Mouse (Mus musculus) intestine, embryonic 16.5 days (tissue): ENCODE measurements at regions not wholly inside any gene's neighbourhood (a gene's known extent, or its start where the extent isn't known, plus 50 kb on each side); places are given as distances from the start of the nearest gene placed in this dataset.

Experiments used
- ATAC-seq: fragments of 200-750 bp; cut with Nextera tagmentation; 2 replicates; pipeline ENCODE4 v1.8.0; 2017; ENCODE audit warnings: moderate TSS enrichment, moderate library complexity
- H3K27ac ChIP-seq: fragments of 300-500 bp; sonication (generic); 2 replicates; pipeline ENCODE4 v1.5.1; 2014; ENCODE audit warnings: mild to moderate bottlenecking, low read length
- H3K27me3 ChIP-seq: fragments of 300-500 bp; sonication (generic); replicated peaks from 2 replicates; pipeline ENCODE4 v1.6.1; 2014; ENCODE audit warnings: low read length, control low read depth, mixed read lengths; ENCODE audit not compliant: control insufficient read depth, insufficient read depth
- H3K36me3 ChIP-seq: fragments of 300-500 bp; sonication (generic); 2 replicates; pipeline ENCODE4 v1.6.1; 2014; ENCODE audit warnings: low read length, control low read depth; ENCODE audit not compliant: control insufficient read depth, insufficient read depth
- H3K4me1 ChIP-seq: fragments of 300-500 bp; sonication (generic); 2 replicates; pipeline ENCODE4 v1.6.1; 2014; ENCODE audit warnings: low read length, control low read depth, mixed read lengths; ENCODE audit not compliant: control insufficient read depth, insufficient read depth
- H3K4me2 ChIP-seq: fragments of 300-500 bp; sonication (generic); 2 replicates; pipeline ENCODE4 v1.6.1; 2014; ENCODE audit warnings: low read depth, low read length, control low read depth
- H3K4me3 ChIP-seq: fragments of 300-500 bp; sonication (generic); 2 replicates; pipeline ENCODE4 v1.5.1; 2014; ENCODE audit warnings: mild to moderate bottlenecking, low read length
- H3K9ac ChIP-seq: fragments of 300-500 bp; sonication (generic); 2 replicates; pipeline ENCODE4 v1.6.1; 2014; ENCODE audit warnings: low read depth, low read length
- H3K9me3 ChIP-seq: fragments of 300-500 bp; sonication (generic); 2 replicates; pipeline ENCODE4 v1.6.1; 2016; ENCODE audit warnings: low read length, control low read depth; ENCODE audit not compliant: control insufficient read depth
- WGBS: fragments of 180-500 bp; shearing (Covaris S2); extraction: QIAGEN DNeasy Blood & Tissue Kit; methylation state at CpG from one replicate; pipeline ENCODE4 v1.1.7; 2014; 5-methylcytosine and 5-hydroxymethylcytosine counted together

- H3K27ac ChIP-seq, result no peak overlapping the region
- H3K4me2 ChIP-seq, result no peak overlapping the region
- H3K4me1 ChIP-seq, result no peaks in the 10 kb centered on the region
- no peaks in the 10 kb centered on the region for H3K9me3 ChIP-seq
- H3K36me3 ChIP-seq, result no peaks in the 10 kb centered on the region
- H3K9ac ChIP-seq, result no peak overlapping the region
- H3K27me3 ChIP-seq, result no peaks in the 10 kb centered on the region
- WGBS, result 48% methylated on average over 1 of the region's 1 CpGs
- no peak overlapping the region for H3K4me3 ChIP-seq
- no peak for ATAC-seq
Measured at GRCm38 (mm10) chr8:6164758-6165157, 1059.6 kb upstream of the Slc10a2 start.

GRCm38 (mm10) chr8:6144588-6144987, 1039.4 kb upstream of the Slc10a2 start:
- H3K9me3 ChIP-seq, result no peaks in the 10 kb centered on the region
- no peak overlapping the region for H3K4me3 ChIP-seq
- no peaks in the 10 kb centered on the region for H3K27me3 ChIP-seq
- no peaks in the 10 kb centered on the region for H3K36me3 ChIP-seq
- no peak overlapping the region for H3K4me2 ChIP-seq
- no peak overlapping the region for H3K27ac ChIP-seq
- no peak overlapping the region for H3K9ac ChIP-seq
- 61% methylated on average over 4 of the region's 4 CpGs for whole genome bisulfite sequencing
- H3K4me1 ChIP-seq, result no peaks in the 10 kb centered on the region
- no peak for ATAC-seq

DNA sequence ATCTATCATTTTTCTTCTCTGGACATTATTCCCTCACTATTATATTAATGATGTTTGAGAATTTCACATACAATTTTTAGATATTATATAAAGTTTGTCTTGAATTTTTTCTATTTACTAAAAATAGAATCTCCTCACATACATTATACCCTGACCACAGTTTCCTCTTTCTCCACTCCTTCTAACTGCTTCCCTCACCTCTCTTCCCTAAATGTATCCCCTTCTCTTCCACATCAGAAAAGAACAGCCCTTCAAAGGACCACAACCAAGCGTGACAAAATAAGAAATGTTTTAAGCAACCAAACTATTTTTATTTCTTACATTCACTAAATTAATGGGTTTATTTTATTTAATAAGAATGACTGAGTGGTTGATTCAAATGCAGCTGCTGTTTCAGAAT, 1034.9 kb upstream of the Slc10a2 start:
- Histone ChIP-seq H3K9ac (no peak overlapping the region), H3K27me3 (no peaks in the 10 kb centered on the region), H3K27ac (no peak overlapping the region), H3K4me1 (no peaks in the 10 kb centered on the region), H3K4me2 (no peak overlapping the region), H3K4me3 (no peak overlapping the region), H3K36me3 (no peaks in the 10 kb centered on the region), H3K9me3 (no peaks in the 10 kb centered on the region)
- 84% methylated on average over 1 of the region's 1 CpGs for WGBS
- ATAC-seq, result no peak

DNA sequence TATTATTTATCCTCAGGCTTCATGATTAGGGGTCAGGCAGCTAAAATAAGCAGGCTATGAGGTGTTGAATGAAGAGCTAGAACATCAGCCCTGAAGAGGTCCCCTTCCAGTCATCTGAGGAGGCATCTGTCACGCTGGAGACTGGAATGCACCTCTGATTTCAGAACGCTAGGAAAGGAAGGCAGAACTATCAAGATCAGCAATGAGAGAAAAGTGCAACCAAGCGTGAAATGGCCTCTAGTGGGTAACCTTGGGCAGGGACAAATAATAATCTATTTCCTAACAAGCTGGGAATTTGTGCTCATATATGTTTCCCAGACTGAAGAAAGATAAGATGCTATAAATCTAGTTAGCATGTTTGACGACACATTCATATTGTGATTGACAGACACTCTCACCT, 1034.0 kb upstream of the Slc10a2 start:
- Histone ChIP-seq H3K27ac (no peak overlapping the region), H3K4me1 (no peaks in the 10 kb centered on the region), H3K4me2 (no peak overlapping the region), H3K4me3 (no peak overlapping the region), H3K9ac (no peak overlapping the region), H3K36me3 (no peaks in the 10 kb centered on the region), H3K27me3 (no peaks in the 10 kb centered on the region), H3K9me3 (no peaks in the 10 kb centered on the region)
- ATAC-seq, result no peak
- WGBS, result 46% methylated on average over 4 of the region's 4 CpGs

GRCm38 (mm10) chr8:6132243-6132751, 1027.1 kb upstream of the Slc10a2 start:
- Histone ChIP-seq H3K4me1 (no peaks in the 10 kb centered on the region), H3K4me2 (no peak overlapping the region), H3K27ac (no peak overlapping the region), H3K36me3 (no peaks in the 10 kb centered on the region), H3K27me3 (no peaks in the 10 kb centered on the region), H3K9ac (no peak overlapping the region), H3K9me3 (no peaks in the 10 kb centered on the region), H3K4me3 (no peak overlapping the region)
- peak; percentile 44 for ATAC-seq
- WGBS, result 47% methylated on average over 3 of the region's 3 CpGs

DNA sequence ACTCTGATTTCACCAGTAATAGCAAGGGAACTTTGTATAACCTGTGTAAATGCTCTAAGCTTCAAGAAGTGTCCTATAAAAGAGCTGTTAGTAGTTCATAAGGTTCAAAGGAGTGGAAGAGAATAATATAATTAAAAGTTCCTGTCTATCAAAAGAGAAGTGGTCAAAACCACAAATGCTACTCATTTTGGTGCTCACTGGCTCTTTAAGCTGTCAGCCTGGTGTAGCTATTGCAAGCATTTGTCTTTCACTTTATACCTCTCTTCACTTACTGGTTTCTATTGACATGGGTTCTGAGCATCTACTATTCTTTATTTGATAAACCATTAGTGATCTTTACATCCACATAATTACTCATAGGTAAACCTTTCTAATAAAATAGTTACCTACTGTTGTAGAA, 1020.1 kb upstream of the Slc10a2 start:
- Histone ChIP-seq H3K9ac (no peak overlapping the region), H3K4me1 (no peaks in the 10 kb centered on the region), H3K27ac (no peak overlapping the region), H3K9me3 (no peaks in the 10 kb centered on the region), H3K4me3 (no peak overlapping the region), H3K27me3 (no peaks in the 10 kb centered on the region), H3K36me3 (no peaks in the 10 kb centered on the region), H3K4me2 (no peak overlapping the region)
- ATAC-seq, result no peak

GRCm38 (mm10) chr8:6119506-6119905, 1014.4 kb upstream of the Slc10a2 start:
- no peaks in the 10 kb centered on the region for H3K36me3 ChIP-seq
- ATAC-seq, result no peak
- no peak overlapping the region for H3K4me2 ChIP-seq
- H3K4me3 ChIP-seq, result no peak overlapping the region
- no peak overlapping the region for H3K27ac ChIP-seq
- no peak overlapping the region for H3K9ac ChIP-seq
- H3K9me3 ChIP-seq, result no peaks in the 10 kb centered on the region
- no peaks in the 10 kb centered on the region for H3K4me1 ChIP-seq
- H3K27me3 ChIP-seq, result no peaks in the 10 kb centered on the region

DNA sequence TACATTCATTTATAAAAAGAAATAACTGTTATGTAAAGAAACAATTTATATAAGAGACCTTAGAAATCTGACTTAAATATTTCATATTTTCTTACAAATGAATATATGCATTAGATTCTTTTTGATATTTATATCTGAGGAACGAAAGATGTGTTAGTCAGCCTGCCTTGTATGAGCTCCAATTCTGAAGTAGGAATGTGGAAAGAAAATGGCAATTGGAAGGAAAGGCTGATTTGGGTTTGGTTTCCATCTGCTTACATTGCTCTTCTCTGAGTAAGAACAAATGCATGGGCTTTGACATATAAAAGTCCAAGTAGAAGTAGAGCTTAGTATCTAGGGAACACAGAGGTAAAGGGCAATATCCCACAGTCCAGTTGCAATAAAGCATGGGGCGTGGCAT, 1006.2 kb upstream of the Slc10a2 start:
- Histone ChIP-seq H3K27ac (no peak overlapping the region), H3K9me3 (no peaks in the 10 kb centered on the region), H3K4me2 (no peak overlapping the region), H3K36me3 (no peaks in the 10 kb centered on the region), H3K4me3 (no peak overlapping the region), H3K4me1 (no peaks in the 10 kb centered on the region), H3K27me3 (no peaks in the 10 kb centered on the region), H3K9ac (no peak overlapping the region)
- ATAC-seq, result no peak
- 86% methylated on average over 2 of the region's 2 CpGs for WGBS

GRCm38 (mm10) chr8:6090028-6090427, 984.9 kb upstream of the Slc10a2 start:
- Histone ChIP-seq H3K4me3 (no peak overlapping the region), H3K27me3 (no peaks in the 10 kb centered on the region), H3K9me3 (no peaks in the 10 kb centered on the region), H3K36me3 (no peaks in the 10 kb centered on the region), H3K4me2 (no peak overlapping the region), H3K27ac (no peak overlapping the region), H3K4me1 (no peaks in the 10 kb centered on the region), H3K9ac (no peak overlapping the region)
- ATAC-seq, result no peak
- 86% methylated on average over 4 of the region's 4 CpGs for WGBS

GRCm38 (mm10) chr8:6043939-6044577, 938.9 kb upstream of the Slc10a2 start:
- H3K4me2 ChIP-seq, result no peak overlapping the region
- peak; percentile 85 for ATAC-seq
- no peaks in the 10 kb centered on the region for H3K27me3 ChIP-seq
- H3K9ac ChIP-seq, result no peak overlapping the region
- H3K4me3 ChIP-seq, result no peak overlapping the region
- 19% methylated on average over 5 of the region's 5 CpGs for WGBS
- no peaks in the 10 kb centered on the region for H3K36me3 ChIP-seq
- H3K9me3 ChIP-seq, result no peaks in the 10 kb centered on the region
- H3K27ac ChIP-seq, result no peak overlapping the region
- H3K4me1 ChIP-seq, result no peaks in the 10 kb centered on the region
